Mouse (Mus musculus) limb, embryonic 12.5 days (tissue): ENCODE measurements around the gene Tmem101. TPM values are rescaled to one million over a fixed set of nuclear protein-coding genes. Genes with fewer than 3 reads are reported as not detected.

Experiments used
- ATAC-seq: fragments of 200-750 bp; cut with Nextera tagmentation; 2 replicates; pipeline ENCODE4 v1.8.0; 2017; ENCODE audit warnings: low read depth, moderate TSS enrichment; ENCODE audit not compliant: insufficient number of reproducible peaks, insufficient read depth, low FRiP score, low TSS enrichment
- H3K27ac ChIP-seq: fragments of 300-500 bp; sonication (generic); 2 replicates; pipeline ENCODE4 v1.5.1; 2016; ENCODE audit warnings: mild to moderate bottlenecking, moderate library complexity
- H3K27me3 ChIP-seq: fragments of 300-500 bp; sonication (generic); 2 replicates; pipeline ENCODE4 v1.6.1; 2016; ENCODE audit warnings: mild to moderate bottlenecking, moderate library complexity
- H3K36me3 ChIP-seq: fragments of 300-500 bp; sonication (generic); 2 replicates; pipeline ENCODE4 v1.6.1; 2016; ENCODE audit warnings: mild to moderate bottlenecking, moderate library complexity
- H3K4me1 ChIP-seq: fragments of 300-500 bp; sonication (generic); replicated peaks from 2 replicates; pipeline ENCODE4 v1.6.1; 2016
- H3K4me2 ChIP-seq: fragments of 300-500 bp; sonication (generic); 2 replicates; pipeline ENCODE4 v1.6.1; 2016; ENCODE audit warnings: mild to moderate bottlenecking, moderate library complexity
- H3K4me3 ChIP-seq: fragments of 300-500 bp; sonication (generic); replicated peaks from 2 replicates; pipeline ENCODE4 v1.5.1; 2016; ENCODE audit warnings: mild to moderate bottlenecking
- H3K9ac ChIP-seq: fragments of 300-500 bp; sonication (generic); replicated peaks from 2 replicates; pipeline ENCODE4 v1.6.1; 2016; ENCODE audit warnings: mild to moderate bottlenecking, moderate library complexity
- H3K9me3 ChIP-seq: fragments of 300-500 bp; sonication (generic); 2 replicates; pipeline ENCODE4 v1.6.1; 2016; ENCODE audit warnings: mild to moderate bottlenecking, moderate library complexity
- WGBS: fragments of 180-500 bp; shearing (Covaris S2); methylation state at CpG from one replicate; pipeline ENCODE4 v1.1.7; 2016; 5-methylcytosine and 5-hydroxymethylcytosine counted together
- polyA plus RNA-seq: library from polyadenylated mRNA; unstranded; fragments of >200 nt; fragmentation: Nextera tagmentation; extraction: Ambion mirVana; gene quantifications from 2 replicates; pipeline ENCODE4 v1.2.1, GENCODE M21; 2016

Tmem101 gene
- polyA plus RNA-seq, 1 experiment from 2014 or later, result 40.6 TPM

GRCm38 (mm10) chr11:102111576-102111975, 44.6 kb downstream of the Tmem101 start:
- no peak overlapping the region for H3K9ac ChIP-seq
- H3K4me2 ChIP-seq, result no peak overlapping the region
- peaks cover 60% of the 10 kb centered on the region for H3K27me3 ChIP-seq
- no peaks in the 10 kb centered on the region for H3K9me3 ChIP-seq
- no peak overlapping the region for H3K27ac ChIP-seq
- no peaks in the 10 kb centered on the region for H3K36me3 ChIP-seq
- ATAC-seq, result no peak
- H3K4me1 ChIP-seq, result peaks cover 9% of the 10 kb centered on the region
- no peak overlapping the region for H3K4me3 ChIP-seq
- 70% methylated on average over 5 of the region's 5 CpGs for WGBS

GRCm38 (mm10) chr11:102107732-102108131, 48.5 kb downstream of the Tmem101 start, which contains the start of gene Pyy:
Pyy (minus strand) TSS chr11:102107832.
- peaks cover 82% of the 10 kb centered on the region for H3K27me3 ChIP-seq
- 14% methylated on average over 8 of the region's 9 CpGs for WGBS
- H3K4me1 ChIP-seq, result peaks cover 9% of the 10 kb centered on the region
- peak within 1 kb of the TSS; percentile 20; the same call in 1 of the 2 replicates for H3K4me3 ChIP-seq
- H3K9ac ChIP-seq, result no peak within 1 kb of the TSS; the same call in 1 of the 2 replicates
- no peaks in the 10 kb centered on the region for H3K9me3 ChIP-seq
- no peak for ATAC-seq
- no peaks in the 10 kb centered on the region for H3K36me3 ChIP-seq
- peak within 1 kb of the TSS; percentile 42 for H3K4me2 ChIP-seq
- H3K27ac ChIP-seq, result no peak within 1 kb of the TSS

GRCm38 (mm10) chr11:102106911-102107310, 49.3 kb downstream of the Tmem101 start:
- Histone ChIP-seq H3K27ac (no peak overlapping the region), H3K4me3 (peak overlapping the region; percentile 20; the same call in 1 of the 2 replicates), H3K27me3 (peaks cover 88% of the 10 kb centered on the region), H3K9me3 (no peaks in the 10 kb centered on the region), H3K36me3 (no peaks in the 10 kb centered on the region), H3K9ac (no peak overlapping the region; the same call in 1 of the 2 replicates), H3K4me1 (peaks cover 15% of the 10 kb centered on the region), H3K4me2 (peak overlapping the region; percentile 42)
- ATAC-seq, result no peak
- 2% methylated on average over 21 of the region's 21 CpGs for WGBS

Other genes with a start within 250 kb of the Tmem101 start
- 1.1 and 1.2 TPM in 2 replicates for gene Sost, start 189.4 kb downstream of the Tmem101 start, polyA plus RNA-seq
- gene Cfap97d1, start 172.1 kb downstream of the Tmem101 start, polyA plus RNA-seq, result not detected in 2 replicates
- 11.2 and 11.6 TPM in 2 replicates for gene Dusp3, start 169.4 kb downstream of the Tmem101 start, polyA plus RNA-seq
- 13.7 and 16.3 TPM in 2 replicates for gene Mpp3, start 127.9 kb downstream of the Tmem101 start, polyA plus RNA-seq
- gene Cd300lg, start 114.9 kb downstream of the Tmem101 start, polyA plus RNA-seq, result 0.40 and 0.70 TPM in 2 replicates
- 12.6 and 14.3 TPM in 2 replicates for gene Mpp2, start 67.9 kb downstream of the Tmem101 start, polyA plus RNA-seq
- gene Ppy, start 55.1 kb downstream of the Tmem101 start, polyA plus RNA-seq, result not detected in 2 replicates
- not detected in 2 replicates for gene Pyy, start 48.6 kb downstream of the Tmem101 start, polyA plus RNA-seq
- 0.24 TPM in 1 of 2 replicates, not detected in the other for gene Nags, start 10.9 kb downstream of the Tmem101 start, polyA plus RNA-seq
- gene Lsm12, start 28.9 kb upstream of the Tmem101 start, polyA plus RNA-seq, result 103 TPM in 2 replicates
- 36.6 and 36.8 TPM in 2 replicates for gene G6pc3, start 33.2 kb upstream of the Tmem101 start, polyA plus RNA-seq
- 58.1 and 64.3 TPM in 2 replicates for gene Hdac5, start 73.8 kb upstream of the Tmem101 start, polyA plus RNA-seq
- gene BC030867, start 92.5 kb upstream of the Tmem101 start, polyA plus RNA-seq, result 21.7 and 23.5 TPM in 2 replicates
- 0.16 and 0.19 TPM in 2 replicates for gene Asb16, start 112.3 kb upstream of the Tmem101 start, polyA plus RNA-seq
- 47.4 and 48.9 TPM in 2 replicates for gene Tmub2, start 128.5 kb upstream of the Tmem101 start, polyA plus RNA-seq
- 22.3 and 22.9 TPM in 2 replicates for gene Atxn7l3, start 140.2 kb upstream of the Tmem101 start, polyA plus RNA-seq
- 101 TPM in 2 replicates for gene Ubtf, start 163.3 kb upstream of the Tmem101 start, polyA plus RNA-seq
- 22.6 and 25.0 TPM in 2 replicates for gene Slc4a1, start 209.8 kb upstream of the Tmem101 start, polyA plus RNA-seq
- gene Rundc3a, start 237.0 kb upstream of the Tmem101 start, polyA plus RNA-seq, result 1.7 and 2.3 TPM in 2 replicates